Mouse (Mus musculus): Measurements from ENCODE around the gene Pwwp2b.

DNA sequence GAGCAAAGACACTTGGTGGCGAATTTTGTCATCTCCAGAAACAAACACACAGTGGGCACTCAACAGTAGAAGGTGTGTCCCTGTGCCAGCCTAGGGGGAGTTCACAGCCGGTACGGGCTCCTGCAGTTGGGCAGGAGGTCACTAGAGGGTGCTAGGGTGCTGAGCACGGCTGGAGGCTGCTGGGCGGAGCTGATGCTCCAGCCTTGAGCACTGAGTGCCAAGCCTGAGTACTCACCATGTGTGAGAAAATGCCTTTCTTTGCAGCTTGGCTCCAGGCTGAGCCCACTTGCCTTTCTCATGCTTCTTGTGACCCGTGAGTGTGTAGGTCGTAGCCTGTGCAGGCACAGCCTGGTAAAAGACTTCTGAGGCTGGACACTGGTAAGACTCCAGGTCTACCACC, 14.6 kb upstream of the Pwwp2b start:
- TF ChIP-seq CTCF (IDR thresholded peaks at IDR 0.05; ENCODE audit: control insufficient read depth, insufficient read depth, low read length) = peak; percentile 94
- no peak for TF ChIP-seq POLR2A (IDR thresholded peaks at IDR 0.05; ENCODE audit: borderline replicate concordance, control insufficient read depth, low read depth, low read length)

Data from bone marrow, adult 2 months (tissue).